Mouse (Mus musculus): ENCODE data around the gene Ube2j2.

The Ube2j2 gene

DNA sequence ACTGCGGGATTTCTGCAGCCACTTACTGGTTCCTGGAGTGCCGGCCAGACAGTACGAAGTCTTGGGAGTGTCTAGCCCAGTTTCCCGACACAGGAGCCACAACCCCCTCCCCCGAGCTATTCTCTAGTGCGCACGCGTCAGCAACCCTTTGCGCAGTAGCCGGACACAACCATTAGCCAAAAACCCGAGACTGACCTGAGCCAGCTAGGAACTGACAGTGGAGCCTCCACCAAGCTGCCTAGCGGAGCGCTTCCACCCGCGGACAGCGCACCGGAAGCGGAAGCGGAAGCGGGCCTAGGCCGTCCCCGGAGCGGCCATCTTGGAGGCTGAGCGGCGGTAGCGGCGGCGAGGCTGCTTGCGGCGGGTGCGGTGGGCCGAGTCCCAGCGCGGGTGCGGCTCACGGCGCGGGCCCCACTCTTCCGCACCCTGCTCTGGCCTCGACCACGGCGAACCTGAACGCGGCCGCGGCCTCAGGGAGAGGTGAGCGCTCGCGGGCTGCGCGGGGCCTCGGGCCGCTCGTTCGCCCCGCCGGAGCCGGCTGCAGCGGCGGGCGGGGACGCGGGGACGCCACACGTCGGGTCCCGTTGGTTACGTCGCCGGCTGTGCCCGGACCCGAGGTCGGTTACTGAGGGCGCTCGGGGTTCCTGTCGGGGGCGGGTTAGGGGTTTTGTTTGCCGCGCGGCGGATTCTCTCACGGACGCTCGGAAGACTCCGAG lies at the start of gene Ube2j2:
Gene Ube2j2 (plus strand): TSS at position 298 of the 716 bp plus-strand sequence.
- peak; percentile 100 for DNase-seq

- DNase-seq = peak; percentile 99
Observed at GRCm38 (mm10) chr4:155894311-155894881, 49.2 kb upstream of the Ube2j2 start.

- peak; percentile 98 for DNase-seq
Observed at GRCm38 (mm10) chr4:155895216-155895615, 48.4 kb upstream of the Ube2j2 start.

GRCm38 (mm10) chr4:155895826-155896225 lies 47.8 kb upstream of the Ube2j2 start:
- DNase-seq = peak; percentile 91

- peak; percentile 92 for DNase-seq
Observed at GRCm38 (mm10) chr4:155896461-155896860, 47.2 kb upstream of the Ube2j2 start.

DNA sequence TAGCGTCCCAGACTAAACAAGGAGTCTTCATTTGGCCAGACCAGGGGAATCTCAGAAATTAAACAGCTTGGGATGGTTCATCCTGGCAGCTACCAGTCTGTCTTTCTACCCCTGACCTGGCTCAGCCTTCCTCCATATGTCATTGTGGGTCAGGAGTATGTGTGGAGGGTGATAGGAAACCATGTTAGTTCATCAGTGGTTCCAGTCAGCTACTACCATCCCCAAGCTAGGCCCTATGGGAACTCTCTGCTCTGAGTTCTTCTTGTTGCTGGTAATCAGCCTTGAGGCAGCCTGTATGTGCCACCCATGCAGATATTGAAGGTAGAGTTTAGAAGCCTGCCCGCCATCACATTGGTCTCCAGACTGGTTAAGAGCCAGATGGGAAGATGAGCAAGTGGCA lies 45.3 kb upstream of the Ube2j2 start:
- peak; percentile 62 for DNase-seq

- DNase-seq = peak; percentile 87
Observed at GRCm38 (mm10) chr4:155899355-155899754, 44.3 kb upstream of the Ube2j2 start.

- peak; percentile 95 for DNase-seq
Observed at GRCm38 (mm10) chr4:155901205-155901604, 42.4 kb upstream of the Ube2j2 start.

- DNase-seq = peak; percentile 88
Observed at GRCm38 (mm10) chr4:155903246-155903645, 40.4 kb upstream of the Ube2j2 start.

DNA sequence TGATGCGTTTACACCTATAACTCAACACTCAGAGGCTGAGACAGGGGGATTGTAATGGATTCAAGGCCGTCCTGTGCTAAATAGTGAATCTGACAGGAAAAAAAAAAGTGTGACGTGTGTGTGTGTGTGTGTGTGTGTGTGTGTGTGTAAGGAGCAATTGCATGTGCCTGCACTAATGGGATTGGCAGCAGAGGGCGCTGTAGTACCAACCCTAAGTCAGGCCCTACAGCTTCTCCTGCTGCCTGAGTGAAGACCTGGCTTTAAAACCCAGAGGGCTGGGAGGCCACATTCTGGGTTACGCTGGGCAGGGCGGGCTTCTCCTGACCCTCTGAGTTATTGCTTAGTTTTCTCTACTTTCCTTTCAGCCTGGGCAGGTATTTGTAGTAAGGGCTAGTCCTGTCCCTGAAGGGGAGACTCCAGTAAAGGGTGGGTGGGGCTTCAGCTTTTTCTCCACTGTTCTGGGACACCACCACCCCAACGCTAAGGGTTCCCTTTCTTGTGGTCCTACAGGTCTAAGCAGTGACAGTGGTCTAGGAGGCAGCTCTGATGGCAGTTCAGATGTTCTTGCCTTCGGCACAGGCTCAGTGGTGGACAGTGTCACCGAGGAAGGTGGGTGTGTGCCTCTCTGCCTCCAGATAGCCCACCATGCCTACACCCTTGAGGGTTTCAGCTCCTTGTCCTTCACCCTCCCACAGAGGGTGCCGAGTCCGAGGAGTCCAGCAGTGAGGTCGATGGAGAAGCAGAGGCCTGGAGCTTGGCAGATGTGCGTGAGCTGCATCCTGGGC lies 39.1 kb upstream of the Ube2j2 start:
- peak; percentile 85 for DNase-seq

DNA sequence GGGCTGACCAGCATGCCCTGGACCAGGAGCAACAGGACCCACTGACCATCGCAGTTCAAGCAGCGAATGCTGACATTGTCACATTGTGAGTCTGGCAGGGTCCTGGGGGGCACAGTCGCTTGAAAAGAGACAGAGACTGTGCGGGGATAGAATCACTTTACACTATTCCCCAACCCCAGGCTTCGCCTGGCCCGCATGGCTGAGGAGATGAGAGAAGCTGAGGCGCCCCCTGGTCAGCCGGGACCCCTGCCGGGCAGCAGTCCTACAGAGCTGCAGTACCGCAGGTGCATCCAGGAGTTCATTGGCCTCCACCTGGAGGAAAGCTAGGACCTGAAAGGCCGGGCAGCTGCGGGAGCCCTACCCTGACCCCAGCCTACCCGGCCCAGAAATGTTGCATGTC lies 38.0 kb upstream of the Ube2j2 start:
- DNase-seq = peak; percentile 81

DNA sequence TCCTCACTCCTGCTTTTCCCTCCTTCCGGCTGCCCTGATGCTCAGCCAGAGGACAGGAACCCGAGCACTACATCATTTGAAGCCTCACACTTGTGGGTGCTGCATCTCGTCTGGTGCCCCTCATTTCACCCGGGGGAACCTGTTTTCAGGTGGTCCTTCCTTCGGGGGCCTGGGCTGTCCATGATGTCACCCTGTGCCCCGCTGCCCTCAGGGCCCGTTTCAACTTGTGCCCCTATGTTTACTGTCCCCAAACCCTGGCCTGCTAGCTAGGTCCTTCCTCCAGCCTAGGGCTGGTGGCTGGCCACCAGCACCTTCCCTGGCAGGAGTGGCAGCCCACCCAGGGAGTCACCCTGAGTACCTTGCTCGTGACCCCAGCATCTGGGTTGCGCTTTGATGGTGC lies 37.5 kb upstream of the Ube2j2 start:
- no peak for DNase-seq

DNA sequence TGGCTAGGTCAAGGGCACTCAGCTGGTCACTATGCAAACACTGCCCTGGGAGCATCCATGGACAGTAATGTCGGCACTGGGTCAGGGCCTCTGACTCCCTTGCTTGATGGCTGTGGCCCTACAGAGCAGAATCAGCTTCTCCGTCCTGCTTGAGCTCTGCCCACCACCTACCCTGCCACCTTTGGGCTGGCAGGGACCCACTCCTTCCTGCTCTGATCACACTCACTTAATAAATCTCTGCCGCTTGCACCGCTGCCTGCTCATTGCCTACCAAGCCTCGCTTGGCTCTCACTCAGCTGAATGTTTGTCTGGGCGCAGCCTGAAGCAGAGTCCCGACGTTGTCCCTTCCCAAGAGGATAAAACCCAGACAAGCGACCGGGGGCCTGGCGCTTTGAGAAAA lies 36.6 kb upstream of the Ube2j2 start:
- peak; percentile 80 for DNase-seq

GRCm38 (mm10) chr4:155908281-155908680 lies 35.4 kb upstream of the Ube2j2 start:
- peak; percentile 78 for DNase-seq

- peak; percentile 82 for DNase-seq
Observed at GRCm38 (mm10) chr4:155908751-155909150, 34.9 kb upstream of the Ube2j2 start.

- no peak for DNase-seq
Observed at GRCm38 (mm10) chr4:155932031-155932430, 11.6 kb upstream of the Ube2j2 start.

GRCm38 (mm10) chr4:155943049-155943452 lies 580 bp upstream of the Ube2j2 start:
- peak; percentile 96 for DNase-seq

GRCm38 (mm10) chr4:155944271-155944670 lies 640 bp downstream of the Ube2j2 start:
- DNase-seq = peak; percentile 94

DNA sequence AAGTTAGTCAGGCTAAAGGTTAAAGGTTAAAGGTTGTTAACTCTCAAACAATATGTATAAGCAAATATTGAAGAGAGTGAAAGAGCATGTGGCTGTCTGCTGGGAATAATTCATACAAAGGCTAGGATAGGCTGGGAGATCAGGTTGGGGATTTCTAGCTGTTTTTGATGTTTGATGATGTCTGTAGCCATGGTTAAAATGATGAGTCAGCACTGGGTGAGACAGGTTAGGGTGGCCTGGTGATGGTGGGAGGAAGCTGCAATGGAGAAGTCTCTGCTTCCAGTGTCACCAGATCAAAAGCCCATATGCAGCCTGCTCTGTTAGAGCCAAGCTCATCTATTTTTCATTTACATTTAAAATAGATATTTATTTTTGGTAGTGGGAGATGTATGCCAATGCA lies 3.5 kb downstream of the Ube2j2 start:
- no peak for DNase-seq

DNA sequence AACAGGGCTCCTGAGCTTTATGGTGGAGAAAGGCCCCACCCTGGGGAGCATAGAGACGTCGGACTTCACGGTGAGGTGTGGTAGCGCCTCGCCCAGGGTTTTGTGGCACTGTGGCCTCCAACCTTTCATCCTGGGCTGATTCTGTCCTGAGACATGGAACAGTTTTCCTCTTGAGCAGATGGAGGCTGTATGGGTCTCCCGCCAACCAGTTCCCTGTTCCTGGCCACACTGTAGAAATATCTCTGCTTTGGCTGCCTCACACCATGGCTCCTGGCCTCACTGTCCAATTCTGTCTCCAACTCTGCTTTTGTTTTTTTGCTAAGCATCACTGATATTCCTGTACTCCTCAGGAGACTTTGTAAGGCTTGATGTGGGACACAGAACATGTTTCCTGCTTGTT lies 11.9 kb downstream of the Ube2j2 start:
- no peak for DNase-seq

- DNase-seq = peak; percentile 95
Observed at GRCm38 (mm10) chr4:155959275-155959674, 15.6 kb downstream of the Ube2j2 start.

- peak; percentile 96 for DNase-seq
Observed at GRCm38 (mm10) chr4:155962167-155962971, 18.7 kb downstream of the Ube2j2 start, which contains the start of gene C1qtnf12. TSS of gene C1qtnf12 (plus strand) at chr4:155962318.

DNA sequence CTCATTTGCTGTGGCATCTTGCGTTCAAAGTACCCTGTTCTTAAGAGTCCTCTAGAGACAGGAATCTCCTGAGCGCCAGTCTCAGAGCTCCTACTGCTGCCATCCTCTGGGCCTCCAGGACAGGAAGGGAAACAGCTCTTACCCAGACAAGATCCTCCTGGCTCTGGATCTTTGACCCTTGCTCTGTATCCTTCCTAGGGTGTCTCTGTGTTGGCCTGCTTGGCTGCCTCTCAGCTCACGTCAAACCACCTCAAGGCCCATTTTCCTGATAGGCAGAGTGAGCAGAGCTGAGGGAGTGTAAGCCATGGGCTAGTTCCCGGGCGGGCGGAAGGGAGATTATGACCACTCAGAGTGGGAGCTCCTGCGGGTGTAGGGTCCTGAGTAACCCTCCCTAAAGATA lies 19.5 kb downstream of the Ube2j2 start:
- no peak for DNase-seq
